Mouse (Mus musculus) cerebellum, adult 2 months (tissue): ENCODE results near the gene Slc22a15. TPM values are rescaled to one million over a fixed set of nuclear protein-coding genes. Genes with fewer than 3 reads are reported as not detected.

Experiments used
- DNase-seq, 2 experiments: peaks; one replicate each; pipeline ENCODE4 v3.0.0; 2021
- H3K27ac ChIP-seq: fragments of 200-500 bp; 2 replicates; pipeline ENCODE4 v1.5.1; 2012; ENCODE audit warnings: low read length, control low read depth, inconsistent platforms; ENCODE audit not compliant: insufficient read depth
- H3K27me3 ChIP-seq: fragments of 200-500 bp; 2 replicates; pipeline ENCODE4 v1.6.1; 2012; ENCODE audit warnings: inconsistent platforms, mild to moderate bottlenecking, low read length, moderate library complexity; ENCODE audit not compliant: control insufficient read depth, insufficient read depth
- H3K4me1 ChIP-seq: fragments of 200-500 bp; 2 replicates; pipeline ENCODE4 v1.6.1; 2011; ENCODE audit warnings: low read length; ENCODE audit not compliant: control insufficient read depth, insufficient read depth
- H3K4me3 ChIP-seq: fragments of 200-500 bp; replicated peaks from 2 replicates; pipeline ENCODE3; 2011; ENCODE audit warnings: mild to moderate bottlenecking, low read depth, low read length, control low read depth; ENCODE audit not compliant: insufficient read depth
- CTCF ChIP-seq: fragments of 200-500 bp; IDR thresholded peaks from 2 replicates; pipeline ENCODE4 v1.5.1; 2011; ENCODE audit warnings: low read depth, mild to moderate bottlenecking, control low read depth, low read length, moderate library complexity, borderline replicate concordance; ENCODE audit not compliant: insufficient read depth
- POLR2A ChIP-seq: fragments of 200-500 bp; IDR thresholded peaks from 2 replicates; pipeline ENCODE4 v1.6.1; 2011; ENCODE audit warnings: low read length, control low read depth, borderline replicate concordance; ENCODE audit not compliant: insufficient read depth
- WGBS: fragments of 180-500 bp; shearing (Covaris S2); methylation state at CpG from one replicate; pipeline ENCODE4 v1.1.7; 2018; 5-methylcytosine and 5-hydroxymethylcytosine counted together
- polyA plus RNA-seq: library from polyadenylated mRNA; depleted of rRNA; stranded (reverse); fragments of >200 nt; gene quantifications from 2 replicates; pipeline ENCODE4 v1.2.3, GENCODE M21; 2012

Slc22a15 gene
- polyA plus RNA-seq, 1 experiment = 14.8 TPM

GRCm38 (mm10) chr3:101952577-101952976, 28.3 kb upstream of the Slc22a15 start:
- H3K4me3 ChIP-seq = no peak overlapping the region
- H3K27ac ChIP-seq = no peak overlapping the region
- TF ChIP-seq CTCF (peak; percentile 23; the same call in 1 of the 2 replicates), POLR2A (no peak)
- WGBS = 88% methylated on average over 2 of the region's 2 CpGs
- H3K27me3 ChIP-seq = no peaks in the 10 kb centered on the region
- DNase-seq = peak in 1 of 2 experiments; percentile 14
- H3K4me1 ChIP-seq = peaks cover 5% of the 10 kb centered on the region

DNA sequence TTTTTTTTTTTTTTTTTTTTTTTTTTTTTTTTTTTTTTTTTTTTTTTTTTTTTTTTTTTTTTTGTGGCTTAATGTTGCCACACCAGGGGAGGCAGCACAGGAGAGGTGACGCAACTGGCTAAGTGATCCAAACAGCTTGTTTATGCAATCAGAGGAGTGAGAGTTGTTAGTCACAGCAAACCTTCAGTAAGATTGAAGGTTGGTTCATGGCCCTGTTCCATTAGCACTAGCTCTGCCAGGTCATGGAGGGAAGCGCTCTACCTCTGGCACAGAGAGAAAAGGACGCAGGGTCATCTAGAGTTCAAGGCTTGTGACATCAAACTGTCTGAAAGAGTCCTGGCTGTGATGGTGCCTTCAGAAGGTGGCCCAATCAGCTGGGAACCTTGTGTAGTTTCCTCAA, 24.3 kb upstream of the Slc22a15 start:
- Histone ChIP-seq H3K27me3 (no peaks in the 10 kb centered on the region), H3K4me3 (no peak overlapping the region), H3K27ac (no peak overlapping the region), H3K4me1 (peaks cover 3% of the 10 kb centered on the region)
- TF ChIP-seq CTCF (no peak), POLR2A (no peak)
- no peak for DNase-seq
- 81% methylated on average over 3 of the region's 3 CpGs for WGBS

- TF ChIP-seq CTCF (no peak), POLR2A (no peak)
- DNase-seq = no peak
- Histone ChIP-seq H3K4me3 (no peak overlapping the region), H3K4me1 (no peaks in the 10 kb centered on the region), H3K27ac (no peak overlapping the region), H3K27me3 (no peaks in the 10 kb centered on the region)
- WGBS = 94% methylated on average over 4 of the region's 4 CpGs
Measured at GRCm38 (mm10) chr3:101947250-101947649, 23.0 kb upstream of the Slc22a15 start.

- no peak for TF ChIP-seq POLR2A
- TF ChIP-seq CTCF = no peak
- WGBS = 84% methylated on average over 5 of the region's 5 CpGs
Measured at GRCm38 (mm10) chr3:101945257-101945656, 21.0 kb upstream of the Slc22a15 start.

GRCm38 (mm10) chr3:101940418-101940817, 16.2 kb upstream of the Slc22a15 start:
- Histone ChIP-seq H3K27me3 (no peaks in the 10 kb centered on the region), H3K4me1 (no peaks in the 10 kb centered on the region), H3K4me3 (no peak overlapping the region), H3K27ac (no peak overlapping the region)
- 93% methylated on average over 4 of the region's 4 CpGs for WGBS
- no peak for DNase-seq
- TF ChIP-seq CTCF = no peak
- TF ChIP-seq POLR2A = no peak

More at GRCm38 (mm10) chr3:101945257-101945656, 21.0 kb upstream of the Slc22a15 start:
- Histone ChIP-seq H3K27me3 (no peaks in the 10 kb centered on the region), H3K27ac (no peak overlapping the region), H3K4me3 (no peak overlapping the region), H3K4me1 (no peaks in the 10 kb centered on the region)
- no peak for DNase-seq

DNA sequence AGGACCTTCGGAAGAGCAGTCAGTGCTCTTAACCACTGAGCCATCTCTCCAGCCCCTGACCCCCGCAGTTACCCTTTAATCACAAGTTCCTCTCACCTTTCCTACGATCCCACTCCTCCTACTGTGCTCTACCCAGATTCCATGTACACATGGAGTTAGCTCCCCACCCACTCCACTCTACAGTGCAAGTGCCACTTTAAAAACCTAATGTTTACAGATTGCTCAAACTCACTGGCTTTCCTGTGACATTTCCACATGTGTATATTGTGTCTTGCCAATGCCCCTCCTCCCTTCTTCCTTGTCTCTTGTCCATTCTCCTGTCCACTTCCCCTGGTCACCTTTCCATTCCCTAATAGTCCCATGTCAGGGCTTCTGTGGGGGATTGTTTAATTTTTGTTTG, 15.6 kb upstream of the Slc22a15 start:
- TF ChIP-seq CTCF (no peak), POLR2A (no peak)
- DNase-seq = no peak
- H3K27ac ChIP-seq = no peak overlapping the region
- WGBS = 95% methylated on average over 3 of the region's 3 CpGs
- H3K4me3 ChIP-seq = no peak overlapping the region
- no peaks in the 10 kb centered on the region for H3K4me1 ChIP-seq
- no peaks in the 10 kb centered on the region for H3K27me3 ChIP-seq

GRCm38 (mm10) chr3:101939152-101939551, 14.9 kb upstream of the Slc22a15 start:
- Histone ChIP-seq H3K4me3 (no peak overlapping the region), H3K27ac (no peak overlapping the region), H3K4me1 (no peaks in the 10 kb centered on the region), H3K27me3 (no peaks in the 10 kb centered on the region)
- TF ChIP-seq POLR2A (no peak), CTCF (no peak)
- DNase-seq = no peak
- 87% methylated on average over 7 of the region's 7 CpGs for WGBS

DNA sequence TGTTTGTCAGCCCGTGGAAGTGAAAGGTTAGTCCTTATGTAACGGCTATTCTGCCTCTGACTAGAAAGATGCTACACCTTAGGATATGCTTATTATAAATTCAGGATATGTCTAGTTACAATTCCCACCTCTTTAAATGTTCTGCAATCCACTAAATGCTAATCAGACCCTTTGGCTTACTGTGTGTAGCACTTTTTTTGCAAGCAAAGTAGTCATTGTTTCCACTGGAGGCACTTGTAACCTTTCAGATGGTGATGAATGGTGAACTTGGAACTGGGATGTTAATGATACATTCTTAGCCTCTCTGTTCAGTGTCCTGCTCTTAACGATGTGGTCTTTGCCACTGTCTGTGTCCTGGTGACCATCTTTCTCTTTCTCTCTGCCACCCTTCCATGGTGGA, 12.1 kb upstream of the Slc22a15 start:
- H3K27ac ChIP-seq = no peak overlapping the region
- no peaks in the 10 kb centered on the region for H3K27me3 ChIP-seq
- no peak for TF ChIP-seq CTCF
- TF ChIP-seq POLR2A = no peak
- WGBS = 84% methylated on average over 3 of the region's 3 CpGs
- DNase-seq = no peak
- no peaks in the 10 kb centered on the region for H3K4me1 ChIP-seq
- H3K4me3 ChIP-seq = no peak overlapping the region

- no peak for TF ChIP-seq CTCF
- TF ChIP-seq POLR2A = no peak
- Histone ChIP-seq H3K4me1 (peaks cover 3% of the 10 kb centered on the region; the same call in 1 of the 2 replicates), H3K27ac (no peak overlapping the region), H3K4me3 (no peak overlapping the region), H3K27me3 (no peaks in the 10 kb centered on the region)
- 95% methylated on average over 2 of the region's 2 CpGs for WGBS
- DNase-seq = no peak
Measured at GRCm38 (mm10) chr3:101933820-101934219, 9.6 kb upstream of the Slc22a15 start.
